Mouse (Mus musculus): ENCODE data around the gene Map3k9. TPM values are rescaled to one million over a fixed set of nuclear protein-coding genes. Genes with fewer than 3 reads are reported as not detected.

Map3k9 gene
- polyA plus RNA-seq, 1 experiment from 2014 or later = 0.02 TPM

GRCm38 (mm10) chr12:81807529-81807837 lies 26.5 kb upstream of the Map3k9 start:
- 4% methylated on average over 7 of the region's 7 CpGs for WGBS (ENCODE audit: insufficient replicate concordance)
- H3K9ac ChIP-seq = no peak overlapping the region; the same call in 1 of the 2 replicates
- no peaks in the 10 kb centered on the region for H3K36me3 ChIP-seq
- peak; percentile 13; the same call in 1 of the 2 replicates for ATAC-seq (ENCODE audit: low read depth)
- peak overlapping the region; percentile 62 for H3K4me2 ChIP-seq
- no peak overlapping the region for H3K27ac ChIP-seq
- no peak for DNase-seq
- no peaks in the 10 kb centered on the region for H3K9me3 ChIP-seq (replicated peaks)
- H3K4me1 ChIP-seq (replicated peaks) = peaks cover 20% of the 10 kb centered on the region
- peak overlapping the region; percentile 39 for H3K4me3 ChIP-seq (replicated peaks)
- H3K27me3 ChIP-seq = peaks cover 3% of the 10 kb centered on the region; the same call in 1 of the 2 replicates

GRCm38 (mm10) chr12:81806759-81807528 lies 26.0 kb upstream of the Map3k9 start:
- no peaks in the 10 kb centered on the region for H3K36me3 ChIP-seq
- no peak overlapping the region; the same call in 1 of the 2 replicates for H3K9ac ChIP-seq
- no peaks in the 10 kb centered on the region for H3K9me3 ChIP-seq (replicated peaks)
- peaks cover 3% of the 10 kb centered on the region; the same call in 1 of the 2 replicates for H3K27me3 ChIP-seq
- peaks cover 20% of the 10 kb centered on the region for H3K4me1 ChIP-seq (replicated peaks)
- H3K27ac ChIP-seq = no peak overlapping the region
- ATAC-seq (ENCODE audit: low read depth) = peak; percentile 93
- DNase-seq = peak; percentile 41
- 2% methylated on average over 17 of the region's 17 CpGs for WGBS (ENCODE audit: insufficient replicate concordance)
- peak overlapping the region; percentile 39 for H3K4me3 ChIP-seq (replicated peaks)
- H3K4me2 ChIP-seq = peak overlapping the region; percentile 62

GRCm38 (mm10) chr12:81806114-81806513 lies 25.1 kb upstream of the Map3k9 start:
- H3K27me3 ChIP-seq = peaks cover 3% of the 10 kb centered on the region; the same call in 1 of the 2 replicates
- H3K27ac ChIP-seq = no peak overlapping the region
- H3K4me3 ChIP-seq (replicated peaks) = no peak overlapping the region
- no peak for DNase-seq
- WGBS (ENCODE audit: insufficient replicate concordance) = 60% methylated on average over 5 of the region's 5 CpGs
- H3K4me2 ChIP-seq = no peak overlapping the region
- H3K9me3 ChIP-seq (replicated peaks) = no peaks in the 10 kb centered on the region
- no peak overlapping the region for H3K9ac ChIP-seq
- ATAC-seq (ENCODE audit: low read depth) = no peak
- H3K4me1 ChIP-seq (replicated peaks) = peaks cover 20% of the 10 kb centered on the region
- H3K36me3 ChIP-seq = no peaks in the 10 kb centered on the region

GRCm38 (mm10) chr12:81803803-81804202 lies 22.8 kb upstream of the Map3k9 start:
- Histone ChIP-seq H3K27ac (no peak overlapping the region), H3K9me3 (replicated peaks) (no peaks in the 10 kb centered on the region), H3K4me3 (replicated peaks) (no peak overlapping the region), H3K9ac (no peak overlapping the region), H3K4me1 (replicated peaks) (peaks cover 20% of the 10 kb centered on the region), H3K4me2 (no peak overlapping the region), H3K36me3 (no peaks in the 10 kb centered on the region), H3K27me3 (no peaks in the 10 kb centered on the region)
- 59% methylated on average over 7 of the region's 7 CpGs for WGBS (ENCODE audit: insufficient replicate concordance)
- DNase-seq (no peak), ATAC-seq (ENCODE audit: low read depth) (no peak)

GRCm38 (mm10) chr12:81803016-81803415 lies 22.0 kb upstream of the Map3k9 start:
- H3K4me2 ChIP-seq = no peak overlapping the region
- no peaks in the 10 kb centered on the region for H3K9me3 ChIP-seq (replicated peaks)
- WGBS (ENCODE audit: insufficient replicate concordance) = 78% methylated on average over 3 of the region's 3 CpGs
- DNase-seq (no peak), ATAC-seq (ENCODE audit: low read depth) (no peak)
- no peak overlapping the region for H3K9ac ChIP-seq
- no peak overlapping the region for H3K27ac ChIP-seq
- peaks cover 18% of the 10 kb centered on the region for H3K4me1 ChIP-seq (replicated peaks)
- no peaks in the 10 kb centered on the region for H3K27me3 ChIP-seq
- no peaks in the 10 kb centered on the region for H3K36me3 ChIP-seq
- H3K4me3 ChIP-seq (replicated peaks) = no peak overlapping the region

- Histone ChIP-seq H3K9me3 (replicated peaks) (no peaks in the 10 kb centered on the region), H3K36me3 (no peaks in the 10 kb centered on the region), H3K27me3 (no peaks in the 10 kb centered on the region), H3K27ac (no peak overlapping the region), H3K4me3 (replicated peaks) (no peak overlapping the region), H3K4me2 (no peak overlapping the region), H3K4me1 (replicated peaks) (peaks cover under 1% of the 10 kb centered on the region; the same call in 1 of the 2 replicates), H3K9ac (no peak overlapping the region)
- no peak for ATAC-seq (ENCODE audit: low read depth)
- no peak for DNase-seq
- WGBS (ENCODE audit: insufficient replicate concordance) = 60% methylated on average over 9 of the region's 9 CpGs
These were observed 20.2 kb upstream of the Map3k9 start for GRCm38 (mm10) chr12:81801134-81801533.

- no peaks in the 10 kb centered on the region for H3K36me3 ChIP-seq
- no peak overlapping the region for H3K27ac ChIP-seq
- 6% methylated on average over 7 of the region's 7 CpGs for WGBS (ENCODE audit: insufficient replicate concordance)
- ATAC-seq (ENCODE audit: low read depth) (no peak), DNase-seq (peak; percentile 39)
- no peaks in the 10 kb centered on the region for H3K9me3 ChIP-seq (replicated peaks)
- H3K27me3 ChIP-seq = peaks cover 3% of the 10 kb centered on the region; the same call in 1 of the 2 replicates
- no peak overlapping the region for H3K9ac ChIP-seq
- no peak overlapping the region for H3K4me3 ChIP-seq (replicated peaks)
- no peak overlapping the region for H3K4me2 ChIP-seq
- no peaks in the 10 kb centered on the region for H3K4me1 ChIP-seq (replicated peaks)
These were observed 15.6 kb upstream of the Map3k9 start for GRCm38 (mm10) chr12:81796541-81796940.

GRCm38 (mm10) chr12:81792511-81793218 lies 11.7 kb upstream of the Map3k9 start:
- DNase-seq (no peak), ATAC-seq (ENCODE audit: low read depth) (no peak)
- 31% methylated on average over 6 of the region's 6 CpGs for WGBS (ENCODE audit: insufficient replicate concordance)
- Histone ChIP-seq H3K4me3 (replicated peaks) (no peak overlapping the region), H3K9ac (no peak overlapping the region), H3K9me3 (replicated peaks) (no peaks in the 10 kb centered on the region), H3K36me3 (no peaks in the 10 kb centered on the region), H3K4me1 (replicated peaks) (no peaks in the 10 kb centered on the region), H3K27ac (no peak overlapping the region), H3K27me3 (peaks cover 3% of the 10 kb centered on the region; the same call in 1 of the 2 replicates), H3K4me2 (no peak overlapping the region)

- ATAC-seq (ENCODE audit: low read depth) (no peak), DNase-seq (no peak)
- no peak overlapping the region for H3K27ac ChIP-seq
- no peaks in the 10 kb centered on the region for H3K9me3 ChIP-seq (replicated peaks)
- WGBS (ENCODE audit: insufficient replicate concordance) = 42% methylated on average over 2 of the region's 2 CpGs
- H3K4me1 ChIP-seq (replicated peaks) = no peaks in the 10 kb centered on the region
- no peak overlapping the region for H3K9ac ChIP-seq
- no peak overlapping the region for H3K4me3 ChIP-seq (replicated peaks)
- H3K4me2 ChIP-seq = no peak overlapping the region
- peaks cover 13% of the 10 kb centered on the region; the same call in 1 of the 2 replicates for H3K27me3 ChIP-seq
- H3K36me3 ChIP-seq = no peaks in the 10 kb centered on the region
These were observed 8.5 kb upstream of the Map3k9 start for GRCm38 (mm10) chr12:81789499-81789898.

GRCm38 (mm10) chr12:81788672-81789084 lies 7.7 kb upstream of the Map3k9 start:
- H3K4me2 ChIP-seq = no peak overlapping the region
- H3K4me3 ChIP-seq (replicated peaks) = no peak overlapping the region
- ATAC-seq (ENCODE audit: low read depth) (no peak), DNase-seq (peak; percentile 55)
- H3K27ac ChIP-seq = no peak overlapping the region
- peaks cover 15% of the 10 kb centered on the region; the same call in 1 of the 2 replicates for H3K27me3 ChIP-seq
- WGBS (ENCODE audit: insufficient replicate concordance) = 3% methylated on average over 9 of the region's 9 CpGs
- H3K9ac ChIP-seq = no peak overlapping the region
- H3K4me1 ChIP-seq (replicated peaks) = no peaks in the 10 kb centered on the region
- no peaks in the 10 kb centered on the region for H3K9me3 ChIP-seq (replicated peaks)
- no peaks in the 10 kb centered on the region for H3K36me3 ChIP-seq

- H3K4me3 ChIP-seq (replicated peaks) = no peak overlapping the region
- H3K4me2 ChIP-seq = no peak overlapping the region
- H3K9ac ChIP-seq = no peak overlapping the region
- 38% methylated on average over 12 of the region's 12 CpGs for WGBS (ENCODE audit: insufficient replicate concordance)
- H3K36me3 ChIP-seq = no peaks in the 10 kb centered on the region
- DNase-seq (no peak), ATAC-seq (ENCODE audit: low read depth) (no peak)
- H3K9me3 ChIP-seq (replicated peaks) = no peaks in the 10 kb centered on the region
- no peak overlapping the region for H3K27ac ChIP-seq
- peaks cover 29% of the 10 kb centered on the region for H3K27me3 ChIP-seq
- no peaks in the 10 kb centered on the region for H3K4me1 ChIP-seq (replicated peaks)
These were observed 6.3 kb upstream of the Map3k9 start for GRCm38 (mm10) chr12:81787262-81787661.
